Mouse (Mus musculus) kidney, postnatal 10 days (tissue): ENCODE results near the gene Sept6.
A peak's percentile ranks its signal among the peaks of the same experiment; 100 is the strongest.

Source experiments
- DNase-seq: peaks from one replicate; pipeline ENCODE4 v3.0.0; 2021; ENCODE audit warnings: mixed read lengths

Sept6 gene

DNA sequence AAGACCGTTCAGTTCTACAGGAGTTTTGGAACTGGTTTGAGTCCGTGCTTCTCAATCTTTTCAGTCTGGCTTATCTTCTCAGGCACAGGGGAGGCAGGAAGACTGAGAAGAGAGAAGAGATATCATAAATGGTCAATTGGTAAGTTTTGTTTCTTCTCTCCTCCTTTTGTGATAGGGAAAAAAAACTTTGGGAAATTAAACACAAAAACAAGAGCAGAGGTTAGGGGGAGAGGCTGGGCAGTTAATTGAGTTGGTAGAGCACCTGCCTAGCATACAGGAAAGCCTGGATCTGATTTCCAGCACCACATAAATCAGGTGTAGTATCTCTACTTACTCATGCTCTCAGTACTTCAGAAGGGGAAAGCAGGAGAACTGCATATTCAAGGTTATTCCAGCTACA, at the start of gene Sept6:
TSS of gene Sept6 (minus strand) at position 101 of the 400 bp plus-strand sequence.
- no peak for DNase-seq

DNA sequence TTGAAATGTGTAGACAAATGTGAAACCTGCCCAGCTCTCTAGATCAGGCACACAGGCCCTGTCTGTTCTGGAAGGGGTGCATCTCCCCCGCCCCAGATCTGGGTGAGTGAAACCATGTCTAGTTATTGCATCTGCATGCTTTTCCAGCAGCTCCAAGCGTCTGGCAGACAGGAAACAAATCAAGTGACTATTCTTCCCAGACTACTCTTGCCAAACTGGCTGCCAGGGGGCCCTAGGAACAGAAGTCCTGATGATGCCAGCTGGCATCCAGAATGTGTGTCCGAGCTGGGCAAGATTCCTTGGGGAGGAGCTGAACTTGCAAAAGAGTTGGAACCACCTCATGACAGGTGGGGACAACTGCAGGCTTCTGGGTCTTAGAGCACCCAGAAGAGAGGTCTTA, 36.8 kb upstream of the Sept6 start:
- DNase-seq: no peak

DNA sequence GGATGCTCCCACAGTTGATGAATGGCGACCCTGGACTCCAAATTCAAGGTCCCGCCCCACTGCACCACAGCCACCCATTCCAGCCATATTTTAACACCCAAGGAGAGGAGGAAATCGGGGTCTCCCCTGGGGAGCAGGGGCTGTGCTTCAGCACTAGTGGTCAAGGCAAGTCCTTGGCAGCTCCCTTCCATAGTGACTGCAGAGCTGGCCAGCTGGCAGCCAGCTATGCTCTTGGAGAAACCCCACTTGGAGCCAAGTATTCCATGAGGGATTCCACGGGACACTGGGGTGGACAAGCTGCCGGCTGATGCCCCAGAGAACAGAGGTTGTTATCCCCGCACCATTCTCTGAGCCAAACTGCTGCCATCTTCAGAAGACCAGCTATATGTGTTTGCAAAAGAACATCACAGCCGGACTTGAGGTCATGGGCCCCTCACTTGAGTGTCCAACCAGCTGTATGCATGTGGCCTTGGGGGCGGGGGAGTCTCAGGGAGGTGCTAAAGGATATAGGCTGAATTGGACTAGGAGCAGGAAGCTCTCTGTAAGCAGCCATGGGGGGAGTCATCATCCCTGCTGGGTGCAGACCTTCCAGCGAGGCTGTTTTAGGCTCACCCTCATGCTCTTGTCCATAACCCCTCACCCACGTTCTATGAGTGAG, 32.2 kb upstream of the Sept6 start:
- DNase-seq: peak; percentile 19

DNA sequence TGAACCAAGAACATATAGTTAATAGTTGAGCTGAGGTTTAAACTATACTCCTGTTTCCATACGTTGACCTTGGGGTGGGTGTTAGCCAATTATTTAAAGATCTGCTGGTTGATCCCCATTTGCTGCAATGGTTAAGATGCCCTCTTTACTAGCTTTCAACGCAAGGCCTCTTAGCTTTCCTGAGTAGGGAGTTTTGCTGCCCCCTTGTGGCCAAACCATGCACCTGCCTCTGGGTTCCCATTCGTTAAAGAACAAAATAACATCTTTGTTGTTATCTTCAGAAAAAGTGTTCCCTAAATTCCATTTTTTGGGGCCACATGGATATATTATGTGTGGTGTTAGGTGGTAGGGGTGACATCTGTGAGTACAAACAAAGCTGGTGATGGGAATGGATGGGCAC, 31.1 kb upstream of the Sept6 start:
- DNase-seq: peak; percentile 73

DNA sequence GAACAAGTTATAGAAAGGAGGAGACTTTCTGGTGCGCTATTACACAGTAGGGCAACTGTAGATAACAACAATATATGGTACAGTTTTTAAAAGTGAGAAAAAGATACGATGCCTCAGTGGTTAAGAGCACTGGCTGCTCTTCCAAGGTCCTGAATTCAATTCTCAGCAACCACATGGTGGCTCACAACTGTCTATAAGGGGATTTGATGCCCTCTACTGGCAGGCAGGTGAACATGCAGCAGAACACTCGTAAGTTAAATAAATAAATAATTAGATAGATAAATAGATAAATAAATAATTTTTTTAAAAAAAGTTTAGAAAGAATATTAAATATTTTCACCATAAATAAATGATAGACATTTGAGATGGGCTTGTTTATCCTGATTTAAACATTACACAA, 27.5 kb upstream of the Sept6 start:
- no peak for DNase-seq

DNA sequence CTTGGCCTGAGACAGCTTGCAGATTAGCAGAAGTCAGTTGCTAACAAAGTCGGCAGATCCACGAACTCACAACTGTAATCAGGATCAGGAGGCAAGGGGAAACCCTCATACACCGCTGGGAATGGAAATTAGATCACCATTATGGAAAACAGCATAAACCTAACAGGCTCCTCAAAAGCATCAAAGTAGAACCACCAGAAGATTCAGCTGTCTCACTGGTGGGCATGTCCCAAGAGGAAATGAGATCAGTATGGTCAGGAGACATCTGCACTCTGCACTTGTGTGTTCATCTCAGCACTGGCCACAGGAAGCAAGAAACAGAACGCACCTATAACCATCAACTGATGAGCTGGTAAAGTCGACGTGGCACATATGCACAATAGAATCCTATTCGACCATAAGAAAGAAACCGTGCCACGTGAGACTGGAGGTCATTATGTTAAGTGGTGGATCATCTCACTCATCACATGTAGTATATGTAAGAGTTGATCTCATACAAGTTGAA, 26.6 kb upstream of the Sept6 start:
- no peak for DNase-seq

DNA sequence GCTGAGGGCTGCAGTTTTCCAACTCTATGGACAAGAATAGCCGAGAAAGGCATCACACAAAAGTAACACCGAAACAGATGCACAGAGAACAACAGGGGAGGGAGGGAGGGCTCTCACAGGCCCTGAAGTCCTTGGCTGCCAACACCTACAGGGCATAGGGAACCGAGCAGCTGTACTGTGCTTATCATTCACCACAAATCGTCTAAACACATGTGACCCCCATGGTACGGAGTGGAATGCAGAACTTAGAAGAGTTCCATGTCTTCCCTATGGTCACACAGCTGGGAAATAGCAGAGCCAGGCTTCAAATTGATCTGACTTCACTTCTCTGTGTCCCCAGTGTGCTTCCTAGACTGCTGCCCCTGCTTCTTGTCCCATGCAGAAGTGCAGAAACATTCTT, 22.3 kb upstream of the Sept6 start:
- DNase-seq: no peak

DNA sequence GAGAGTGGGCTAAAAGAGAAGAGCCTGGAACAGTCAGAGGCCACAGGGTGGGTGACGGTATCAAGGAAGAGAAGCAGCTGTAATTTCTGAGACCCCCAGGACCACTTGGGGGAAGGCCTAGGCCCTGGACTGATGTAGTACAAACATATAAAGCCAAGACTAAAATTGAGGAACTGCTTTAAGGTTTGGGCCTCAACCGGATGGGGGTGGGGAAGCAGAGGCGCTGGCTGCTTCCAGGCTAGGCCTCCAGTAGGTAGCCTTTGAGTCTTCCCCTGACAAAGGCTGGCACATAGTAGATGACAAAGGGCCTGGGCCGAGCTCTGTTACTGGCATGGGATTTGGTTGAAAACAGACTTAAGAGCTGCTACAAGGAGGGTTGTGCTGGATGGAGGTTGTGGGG, 555 bp downstream of the Sept6 start:
- no peak for DNase-seq

DNA sequence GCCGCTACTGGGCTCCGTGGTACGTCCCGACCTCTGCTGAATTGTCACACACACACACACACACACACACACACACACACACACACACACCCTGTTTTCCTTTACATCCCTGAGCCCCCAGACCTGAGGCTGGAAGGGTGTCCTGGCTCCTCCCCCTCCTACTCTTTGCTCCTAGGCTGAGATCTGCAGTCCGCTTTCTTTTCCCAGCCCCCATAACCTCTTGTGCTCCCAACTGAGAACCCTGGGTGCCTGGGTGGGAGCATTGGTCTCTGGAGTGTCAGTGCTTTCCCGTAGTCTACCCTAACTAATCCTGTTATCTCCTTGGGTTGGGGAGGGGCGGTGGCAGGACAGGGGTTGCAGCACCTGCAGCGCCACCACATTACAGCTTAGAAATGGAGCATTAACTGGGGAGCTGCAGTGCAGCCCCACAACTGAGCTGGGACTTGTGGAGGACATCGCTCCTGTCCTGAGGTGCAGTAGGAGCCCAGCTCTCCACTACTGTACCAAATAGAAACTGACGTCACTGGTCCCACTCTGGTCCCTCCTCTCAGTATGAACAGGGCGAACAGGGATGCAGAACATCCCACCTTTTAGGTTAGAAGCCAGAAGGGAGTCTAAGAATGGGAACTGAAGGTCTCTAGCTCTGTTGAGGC, 1.7 kb downstream of the Sept6 start:
- DNase-seq: no peak

DNA sequence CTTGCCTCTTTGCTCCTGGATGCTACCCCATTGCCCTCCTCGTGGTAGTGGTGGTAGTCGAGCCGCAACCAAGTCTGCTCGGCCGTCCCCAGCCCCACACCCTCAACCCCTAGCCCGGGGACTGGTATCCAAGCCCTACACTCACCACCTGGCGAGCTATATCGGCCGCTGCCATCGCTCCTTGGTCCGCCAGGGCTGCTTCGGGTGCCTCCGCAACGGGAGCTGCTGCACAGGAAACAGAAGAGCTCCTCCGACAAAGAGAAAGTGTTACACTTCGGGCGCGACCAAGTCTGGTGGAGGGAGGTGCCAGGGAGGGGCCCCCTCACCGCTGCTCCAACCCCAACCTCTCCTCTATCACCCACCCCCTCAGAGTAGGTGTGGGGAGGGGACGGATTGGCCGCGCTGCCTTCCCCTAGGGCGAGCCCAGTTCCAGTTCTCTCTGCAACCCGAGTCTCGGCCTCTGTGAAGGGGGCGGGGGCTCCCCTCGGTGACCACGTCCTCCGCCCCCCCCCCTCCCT, 2.3 kb downstream of the Sept6 start:
- DNase-seq: peak; percentile 71

DNA sequence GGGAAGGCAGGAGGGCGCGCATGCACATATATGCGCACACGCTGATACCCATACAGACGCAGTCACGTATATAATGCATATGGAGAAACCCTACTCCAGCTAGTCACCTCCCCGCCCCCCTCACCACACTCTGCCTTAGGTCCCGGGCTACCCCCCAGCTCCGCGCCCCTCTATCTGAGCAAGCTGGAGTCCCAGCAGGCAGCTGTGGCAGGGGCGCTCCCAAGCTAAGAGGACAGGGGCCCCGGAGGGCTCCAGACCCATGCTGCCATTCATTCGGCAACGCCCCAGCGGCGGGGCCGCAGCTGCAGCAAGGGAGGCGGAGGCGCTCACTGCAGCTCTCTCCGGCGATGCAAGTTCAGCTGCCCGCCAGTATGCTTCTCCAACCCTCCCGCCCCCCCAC, 2.8 kb downstream of the Sept6 start:
- peak; percentile 22 for DNase-seq

DNA sequence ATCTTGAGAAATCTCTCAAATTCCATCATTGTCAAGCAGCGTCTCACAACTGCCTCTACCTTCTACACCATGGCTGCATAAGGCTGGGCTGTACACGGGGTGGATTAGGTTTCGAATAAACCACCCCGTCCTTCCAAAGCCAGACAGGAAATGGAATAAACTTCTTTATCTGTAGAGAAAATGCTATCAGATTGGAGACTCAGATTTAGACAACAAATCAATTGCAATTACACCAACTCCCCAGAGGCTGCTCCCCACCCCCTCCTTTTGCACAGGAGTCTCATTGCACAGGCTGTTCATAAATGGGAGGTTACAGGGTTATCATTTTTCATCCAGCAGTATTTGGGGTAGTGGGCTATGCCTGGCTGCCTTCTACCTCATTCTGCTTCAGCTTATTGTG, 3.7 kb downstream of the Sept6 start:
- no peak for DNase-seq

DNA sequence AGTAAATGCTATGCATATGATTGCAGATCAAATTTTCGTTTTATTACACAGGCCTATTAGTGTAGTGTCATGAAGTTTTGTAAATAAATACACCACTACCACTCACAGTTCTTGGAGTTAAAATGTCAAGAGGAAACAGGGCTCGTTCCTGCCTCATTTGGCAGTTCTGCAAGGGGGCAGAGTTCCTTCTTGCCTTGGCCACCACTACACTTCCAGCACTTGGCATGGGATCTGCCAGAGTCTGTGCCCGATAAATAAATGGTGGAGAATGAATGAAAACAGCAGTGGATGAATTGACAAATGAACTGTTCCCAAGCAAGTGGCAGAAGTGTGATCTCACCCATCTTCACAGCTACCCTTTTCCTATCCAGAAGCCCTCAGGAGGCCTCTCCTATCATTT, 6.6 kb downstream of the Sept6 start:
- no peak for DNase-seq

DNA sequence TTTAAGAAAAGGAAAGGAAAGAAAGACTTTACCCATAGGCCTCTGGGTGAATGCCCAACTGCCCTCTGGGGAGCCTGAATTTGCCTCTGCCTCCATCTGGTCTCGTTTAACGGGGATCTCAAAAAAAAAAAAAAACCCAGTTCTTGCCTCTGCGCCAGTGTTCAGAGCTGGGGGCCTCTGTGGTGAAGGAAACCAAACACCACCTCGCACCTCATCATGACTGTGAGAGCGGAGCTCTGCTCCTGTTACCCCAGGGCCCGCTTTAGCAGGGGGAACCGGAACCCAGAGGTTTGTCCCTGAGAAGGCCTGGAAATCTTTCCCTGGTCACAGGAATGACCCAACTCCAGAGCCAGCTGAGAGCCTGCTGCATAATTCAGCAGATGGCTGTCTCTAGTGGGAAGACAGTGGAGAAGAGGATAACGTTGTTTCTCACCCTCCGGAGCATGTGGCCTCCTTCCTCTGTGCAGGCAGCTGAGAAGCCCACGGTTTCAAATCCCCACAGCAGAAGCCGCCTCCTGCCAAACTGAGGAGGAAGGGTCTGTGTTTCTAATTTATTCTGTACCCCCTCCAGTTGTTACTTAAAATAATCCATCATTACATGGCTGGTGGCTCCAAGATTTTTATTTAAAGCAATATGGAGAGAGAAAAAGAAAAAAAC, 7.8 kb downstream of the Sept6 start:
- DNase-seq: no peak

DNA sequence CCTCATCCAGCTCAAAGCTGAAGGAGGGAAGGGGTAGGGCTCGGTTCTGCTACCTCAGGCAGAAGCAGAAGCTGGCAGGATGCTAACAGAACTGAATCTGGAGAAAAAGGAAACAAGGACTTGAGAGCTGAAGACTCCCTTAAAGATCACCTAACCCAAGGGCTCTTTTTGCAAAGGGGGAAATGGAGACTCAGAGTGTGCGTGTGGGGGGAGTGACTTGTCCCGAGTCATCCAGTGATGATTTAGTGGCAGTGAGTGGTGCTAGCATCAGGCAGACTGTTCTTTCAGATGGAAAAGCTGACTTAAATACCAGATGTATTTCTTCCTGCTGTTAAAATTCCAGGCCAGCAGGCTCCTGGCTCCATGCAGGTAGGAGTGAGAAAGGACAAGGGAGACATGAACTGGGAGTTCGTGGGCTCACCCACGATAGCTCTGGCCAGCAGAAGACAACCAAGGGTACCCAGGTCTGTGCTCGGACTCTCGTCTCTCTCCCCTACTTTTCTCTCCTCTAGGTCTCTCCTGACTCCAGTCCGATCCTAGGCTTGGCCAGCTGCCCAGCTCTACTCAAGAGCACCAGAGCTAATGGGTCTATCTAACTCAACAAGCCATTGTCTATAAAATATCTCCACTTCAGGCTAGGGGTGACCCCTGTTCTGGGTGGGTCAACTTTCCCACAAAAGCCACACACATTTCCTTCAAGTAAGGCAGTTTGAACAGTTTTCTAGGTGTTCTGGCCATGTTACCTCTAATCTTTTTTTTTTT, 8.5 kb downstream of the Sept6 start:
- peak; percentile 40 for DNase-seq

DNA sequence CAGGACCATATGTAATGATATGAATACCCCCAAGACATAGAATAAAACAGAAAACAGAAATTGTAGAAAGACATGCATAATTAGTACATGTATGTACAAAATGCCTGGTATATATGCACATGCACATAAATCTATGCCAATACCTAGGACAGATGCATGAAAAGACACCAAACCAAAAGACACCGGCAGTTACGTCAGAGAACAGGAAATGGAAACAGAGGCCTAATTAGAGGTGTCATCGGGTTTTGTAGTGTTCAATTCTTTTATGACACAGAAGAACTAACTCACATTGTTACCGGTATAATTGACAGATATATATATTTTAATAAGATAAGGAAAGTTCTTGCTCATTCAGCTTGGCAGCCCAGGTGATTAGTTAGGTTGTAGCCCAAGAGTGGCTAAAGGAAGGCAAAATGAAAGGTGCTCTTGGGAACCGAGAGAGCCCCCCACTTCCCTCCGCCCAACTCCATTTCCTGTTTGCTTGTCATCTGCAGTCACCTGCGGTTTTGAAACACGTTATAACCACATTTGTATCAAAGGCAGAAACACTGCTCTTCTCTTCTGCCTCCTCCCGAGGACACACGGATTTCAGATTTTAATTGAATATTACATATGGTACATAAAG, 10.9 kb downstream of the Sept6 start:
- no peak for DNase-seq

DNA sequence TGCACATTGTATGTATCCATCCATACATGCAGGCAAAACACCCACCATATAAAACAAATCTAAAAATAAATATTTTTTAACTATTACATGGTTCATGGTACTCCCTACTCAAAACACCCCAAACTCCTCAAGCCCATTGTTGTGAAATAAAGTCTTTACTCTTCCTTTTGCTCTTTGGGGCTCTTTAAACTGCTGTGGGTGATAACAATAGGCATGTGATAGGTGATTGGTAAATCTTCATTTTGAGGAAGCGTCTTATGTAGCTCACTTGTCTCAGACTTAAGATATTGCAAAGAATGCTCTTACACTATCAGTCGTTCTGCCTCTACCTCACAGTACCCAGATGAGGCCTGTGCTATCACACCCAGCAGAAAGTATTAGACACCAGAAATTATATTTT, 13.7 kb downstream of the Sept6 start:
- DNase-seq: no peak

DNA sequence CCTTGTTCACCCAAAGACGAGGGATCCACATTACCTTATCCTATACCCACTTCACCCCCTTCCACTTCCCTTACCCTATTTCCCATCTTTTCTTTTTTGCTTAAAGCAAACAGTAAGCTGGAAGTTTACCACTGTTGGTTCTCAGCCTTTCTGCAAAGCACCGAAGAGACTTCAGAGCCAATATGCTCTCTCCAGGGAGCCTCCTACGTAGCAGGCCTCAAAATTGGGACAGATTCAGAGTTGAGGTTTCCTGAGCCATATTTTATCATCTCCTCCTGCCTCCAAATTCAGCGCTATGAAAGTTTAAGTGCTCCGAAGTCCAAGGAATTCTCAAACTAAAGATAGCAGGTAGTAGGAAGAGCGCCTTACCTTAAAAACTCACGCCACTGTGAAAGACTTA, 14.6 kb downstream of the Sept6 start:
- DNase-seq: no peak

DNA sequence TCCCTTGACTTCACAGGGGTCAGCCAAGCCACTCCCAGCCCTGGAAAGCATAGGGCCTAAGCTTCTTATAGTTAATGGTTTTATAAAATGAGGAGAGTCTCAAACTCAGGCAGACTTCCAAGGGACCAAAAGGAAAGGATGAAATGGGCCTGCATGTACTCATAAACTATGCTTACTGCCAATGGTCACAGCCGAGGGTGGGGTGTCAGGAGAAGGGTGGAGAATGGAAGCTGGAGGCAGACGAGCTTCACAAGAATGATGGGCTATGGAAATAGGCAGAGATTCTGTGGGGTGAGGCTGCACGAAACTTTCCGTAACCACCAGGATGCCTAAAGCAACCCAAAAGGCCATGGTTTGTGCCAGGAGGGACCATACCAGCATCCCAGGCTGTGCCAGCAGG, 15.3 kb downstream of the Sept6 start:
- no peak for DNase-seq

DNA sequence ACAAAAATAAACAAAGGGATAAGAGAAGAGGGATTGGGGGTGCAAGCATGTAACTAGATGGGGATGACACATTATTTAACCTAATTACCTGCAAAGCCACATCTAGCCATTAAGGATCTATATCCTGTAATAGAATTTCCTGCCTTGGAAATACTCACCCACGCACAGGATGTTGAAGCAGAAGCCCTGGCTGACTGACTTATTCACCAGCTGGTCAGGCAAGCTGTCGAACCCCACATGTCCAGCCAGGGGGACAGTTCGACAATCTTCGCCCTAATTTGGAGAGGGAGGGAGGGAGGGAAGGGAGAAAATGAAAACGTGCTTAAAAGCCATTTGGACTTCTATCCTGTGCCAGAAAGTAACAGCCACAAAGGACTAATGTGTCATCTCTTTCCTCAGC, 16.7 kb downstream of the Sept6 start:
- DNase-seq: no peak

DNA sequence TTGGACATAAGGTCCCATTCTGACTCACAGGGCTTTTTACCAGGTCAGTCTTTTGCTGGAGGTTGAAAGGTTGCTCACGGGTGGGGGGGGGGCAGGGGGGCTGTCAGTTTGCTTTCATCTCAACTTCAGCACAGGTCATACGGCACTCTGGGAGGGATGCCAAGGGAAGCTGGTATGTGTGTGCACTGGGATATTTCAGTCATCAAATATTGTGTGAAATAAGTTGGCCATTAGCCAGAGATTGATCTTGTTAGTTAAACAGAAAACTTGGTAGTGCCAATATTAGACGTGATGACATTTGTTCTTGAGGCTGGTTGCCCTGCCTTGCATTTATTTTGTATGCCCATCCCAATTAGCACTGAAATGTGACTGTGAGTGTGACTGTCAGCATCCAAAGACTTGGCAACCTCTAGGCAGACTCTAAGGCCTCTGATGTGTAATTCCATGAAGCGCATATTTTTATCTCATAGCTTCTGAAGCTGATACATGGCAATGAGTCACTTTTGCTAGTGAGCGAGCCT, 18.6 kb downstream of the Sept6 start:
- DNase-seq: no peak

DNA sequence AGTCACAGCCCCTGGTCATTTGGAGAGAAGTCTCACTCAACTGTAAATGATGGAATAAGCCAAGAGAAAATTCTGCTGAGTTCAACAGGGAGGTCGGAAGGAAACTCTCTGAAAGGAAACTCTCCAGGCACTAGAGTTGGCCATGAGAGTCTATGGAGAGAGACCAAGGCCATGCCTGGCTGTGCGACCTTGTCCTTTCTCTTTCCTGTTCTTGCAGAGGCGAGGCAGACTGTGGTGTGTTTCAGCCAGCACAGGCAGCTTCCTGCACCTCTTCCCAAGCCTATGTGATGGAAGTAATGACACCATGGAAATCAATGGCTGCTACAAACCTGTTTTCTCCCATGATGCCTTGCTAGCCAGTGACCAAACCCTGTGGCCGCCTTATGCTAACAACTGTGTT, 20.4 kb downstream of the Sept6 start:
- no peak for DNase-seq

DNA sequence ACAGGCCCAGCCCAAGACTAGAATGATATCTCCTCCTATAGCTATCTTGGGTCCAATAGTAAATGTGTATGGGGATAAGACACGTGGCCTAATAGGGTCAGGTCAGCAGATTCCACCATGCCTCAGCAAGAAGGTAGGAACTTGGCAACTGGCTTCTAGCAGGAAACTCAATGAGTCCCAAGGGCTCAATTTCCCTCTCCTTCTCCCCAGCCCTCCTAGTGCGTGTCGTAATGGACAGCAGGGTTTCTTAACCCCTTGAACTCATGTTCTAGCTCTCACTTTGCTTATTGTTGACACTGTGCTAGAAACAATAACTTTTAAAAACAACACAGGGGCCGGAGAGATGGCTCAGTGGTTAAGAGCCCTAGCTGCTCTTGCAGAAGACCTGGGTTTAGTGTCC, 22.1 kb downstream of the Sept6 start:
- no peak for DNase-seq
